Mouse (Mus musculus) midbrain, postnatal 0 days (tissue): ENCODE results near the gene Ank2. TPM values are rescaled to one million over a fixed set of nuclear protein-coding genes. Genes with fewer than 3 reads are reported as not detected.

Experiments used
- ATAC-seq: fragments of 200-750 bp; cut with Nextera tagmentation; 2 replicates; pipeline ENCODE4 v1.8.0; 2017; ENCODE audit warnings: moderate number of reproducible peaks, mild to moderate bottlenecking, moderate TSS enrichment, moderate library complexity; ENCODE audit not compliant: low FRiP score
- DNase-seq: peaks from one replicate; pipeline ENCODE4 v3.0.0-alpha.2; 2015; ENCODE audit warnings: low spot score
- H3K27ac ChIP-seq: fragments of 300-500 bp; sonication (generic); 2 replicates; pipeline ENCODE4 v1.5.1; 2014; ENCODE audit warnings: low read depth, mild to moderate bottlenecking, low read length, mixed read lengths
- H3K27me3 ChIP-seq: fragments of 300-500 bp; sonication (generic); 2 replicates; pipeline ENCODE4 v1.6.1; 2014; ENCODE audit warnings: low read length, control low read depth, mixed read lengths; ENCODE audit not compliant: insufficient read depth
- H3K36me3 ChIP-seq: fragments of 300-500 bp; sonication (generic); 2 replicates; pipeline ENCODE4 v1.6.1; 2014; ENCODE audit warnings: low read length, control low read depth, mixed read lengths; ENCODE audit not compliant: insufficient read depth
- H3K4me1 ChIP-seq: fragments of 300-500 bp; sonication (generic); 2 replicates; pipeline ENCODE4 v1.6.1; 2014; ENCODE audit warnings: mild to moderate bottlenecking, control low read depth, antibody characterized with exemption, low read length, mixed read lengths; ENCODE audit not compliant: insufficient read depth
- H3K4me2 ChIP-seq: fragments of 300-500 bp; sonication (generic); 2 replicates; pipeline ENCODE4 v1.6.1; 2014; ENCODE audit warnings: low read depth, mild to moderate bottlenecking, low read length, mixed read lengths; ENCODE audit not compliant: poor library complexity, severe bottlenecking
- H3K4me3 ChIP-seq: fragments of 300-500 bp; sonication (generic); 2 replicates; pipeline ENCODE4 v1.5.1; 2014; ENCODE audit warnings: low read depth, mild to moderate bottlenecking, low read length, moderate library complexity
- H3K9ac ChIP-seq: fragments of 300-500 bp; sonication (generic); replicated peaks from 2 replicates; pipeline ENCODE4 v1.6.1; 2014; ENCODE audit warnings: mild to moderate bottlenecking, low read length, moderate library complexity, mixed read lengths; ENCODE audit not compliant: poor library complexity, severe bottlenecking
- H3K9me3 ChIP-seq: fragments of 300-500 bp; sonication (generic); 2 replicates; pipeline ENCODE4 v1.6.1; 2016; ENCODE audit warnings: low read length, control low read depth
- CTCF ChIP-seq: IDR thresholded peaks from 2 replicates; pipeline ENCODE4 v1.5.1; 2016; ENCODE audit warnings: antibody characterized with exemption, mild to moderate bottlenecking
- WGBS: fragments of 180-500 bp; shearing (Covaris S2); extraction: QIAGEN DNeasy Blood & Tissue Kit; methylation state at CpG from one replicate; pipeline ENCODE4 v1.1.7; 2014; 5-methylcytosine and 5-hydroxymethylcytosine counted together
- polyA plus RNA-seq: library from polyadenylated mRNA; unstranded; fragments of >200 nt; fragmentation: Nextera tagmentation; extraction: Ambion mirVana; gene quantifications from 2 replicates; pipeline ENCODE4 v1.2.1, GENCODE M21; 2015
- total RNA-seq: library from RNA; depleted of rRNA; stranded (reverse); fragments of >200 nt; gene quantifications from 2 replicates; pipeline ENCODE4 v1.2.3, GENCODE M21; 2014

The Ank2 gene
- total and polyA plus RNA-seq, 2 experiments from 2014 or later, result 200 to 623 TPM

GRCm38 (mm10) chr3:127208871-127209270 lies 290.3 kb downstream of the Ank2 start:
- no peak for TF ChIP-seq CTCF
- no peak overlapping the region for H3K9ac ChIP-seq
- H3K36me3 ChIP-seq, result no peaks in the 10 kb centered on the region
- no peak overlapping the region for H3K27ac ChIP-seq
- no peaks in the 10 kb centered on the region for H3K27me3 ChIP-seq
- H3K4me3 ChIP-seq, result no peak overlapping the region
- no peaks in the 10 kb centered on the region for H3K9me3 ChIP-seq
- ATAC-seq (no peak), DNase-seq (no peak)
- 0 out of 2 replicates have a peak, but pooled peaks cover 3% of the 10 kb centered on the region for H3K4me1 ChIP-seq
- H3K4me2 ChIP-seq, result no peak overlapping the region
- 78% methylated on average over 5 of the region's 5 CpGs for WGBS

GRCm38 (mm10) chr3:127205883-127206434 lies 293.2 kb downstream of the Ank2 start:
- TF ChIP-seq CTCF, result no peak
- no peaks in the 10 kb centered on the region for H3K36me3 ChIP-seq

GRCm38 (mm10) chr3:127202484-127203115 lies 296.6 kb downstream of the Ank2 start:
- H3K4me2 ChIP-seq, result no peak overlapping the region
- ATAC-seq (no peak), DNase-seq (no peak)
- H3K27me3 ChIP-seq, result no peaks in the 10 kb centered on the region
- no peak overlapping the region for H3K9ac ChIP-seq
- H3K9me3 ChIP-seq, result no peaks in the 10 kb centered on the region
- 36% methylated on average over 11 of the region's 11 CpGs for WGBS
- no peaks in the 10 kb centered on the region for H3K36me3 ChIP-seq
- H3K27ac ChIP-seq, result no peak overlapping the region
- 0 out of 2 replicates have a peak, but pooled peaks cover 3% of the 10 kb centered on the region for H3K4me1 ChIP-seq
- TF ChIP-seq CTCF, result no peak
- H3K4me3 ChIP-seq, result no peak overlapping the region

More at GRCm38 (mm10) chr3:127205883-127206434, 293.2 kb downstream of the Ank2 start:
- Histone ChIP-seq H3K4me1 (0 out of 2 replicates have a peak, but pooled peaks cover 3% of the 10 kb centered on the region), H3K27ac (no peak overlapping the region), H3K27me3 (no peaks in the 10 kb centered on the region), H3K9me3 (no peaks in the 10 kb centered on the region), H3K4me3 (no peak overlapping the region), H3K9ac (no peak overlapping the region), H3K4me2 (no peak overlapping the region)
- WGBS, result 89% methylated on average over 5 of the region's 5 CpGs
- no peak for ATAC-seq
- DNase-seq, result no peak

- Histone ChIP-seq H3K9me3 (no peaks in the 10 kb centered on the region), H3K9ac (no peak overlapping the region), H3K4me1 (0 out of 2 replicates have a peak, but pooled peaks cover under 1% of the 10 kb centered on the region), H3K4me3 (no peak overlapping the region), H3K27ac (no peak overlapping the region), H3K4me2 (no peak overlapping the region), H3K27me3 (no peaks in the 10 kb centered on the region), H3K36me3 (no peaks in the 10 kb centered on the region)
- 70% methylated on average over 3 of the region's 3 CpGs for WGBS
- ATAC-seq (no peak), DNase-seq (no peak)
- no peak for TF ChIP-seq CTCF
Measured at GRCm38 (mm10) chr3:127200789-127201188, 298.4 kb downstream of the Ank2 start.

GRCm38 (mm10) chr3:127199112-127199665 lies 300.0 kb downstream of the Ank2 start:
- no peak for DNase-seq
- H3K9ac ChIP-seq, result no peak overlapping the region
- H3K36me3 ChIP-seq, result no peaks in the 10 kb centered on the region
- TF ChIP-seq CTCF, result no peak
- H3K27ac ChIP-seq, result no peak overlapping the region
- no peaks in the 10 kb centered on the region for H3K4me1 ChIP-seq
- H3K4me2 ChIP-seq, result no peak overlapping the region
- H3K9me3 ChIP-seq, result no peaks in the 10 kb centered on the region
- no peaks in the 10 kb centered on the region for H3K27me3 ChIP-seq
- H3K4me3 ChIP-seq, result no peak overlapping the region
- 92% methylated on average over 9 of the region's 9 CpGs for WGBS
- no peak for ATAC-seq

GRCm38 (mm10) chr3:127198656-127199055 lies 300.5 kb downstream of the Ank2 start:
- Histone ChIP-seq H3K4me2 (no peak overlapping the region), H3K27ac (no peak overlapping the region), H3K9ac (no peak overlapping the region), H3K9me3 (no peaks in the 10 kb centered on the region), H3K4me3 (no peak overlapping the region), H3K36me3 (no peaks in the 10 kb centered on the region), H3K27me3 (no peaks in the 10 kb centered on the region), H3K4me1 (no peaks in the 10 kb centered on the region)
- ATAC-seq, result no peak
- DNase-seq, result no peak
- no peak for TF ChIP-seq CTCF
- 92% methylated on average over 7 of the region's 7 CpGs for WGBS
